Mouse (Mus musculus): ENCODE data around the gene Lcmt1.

Gene Lcmt1

DNA sequence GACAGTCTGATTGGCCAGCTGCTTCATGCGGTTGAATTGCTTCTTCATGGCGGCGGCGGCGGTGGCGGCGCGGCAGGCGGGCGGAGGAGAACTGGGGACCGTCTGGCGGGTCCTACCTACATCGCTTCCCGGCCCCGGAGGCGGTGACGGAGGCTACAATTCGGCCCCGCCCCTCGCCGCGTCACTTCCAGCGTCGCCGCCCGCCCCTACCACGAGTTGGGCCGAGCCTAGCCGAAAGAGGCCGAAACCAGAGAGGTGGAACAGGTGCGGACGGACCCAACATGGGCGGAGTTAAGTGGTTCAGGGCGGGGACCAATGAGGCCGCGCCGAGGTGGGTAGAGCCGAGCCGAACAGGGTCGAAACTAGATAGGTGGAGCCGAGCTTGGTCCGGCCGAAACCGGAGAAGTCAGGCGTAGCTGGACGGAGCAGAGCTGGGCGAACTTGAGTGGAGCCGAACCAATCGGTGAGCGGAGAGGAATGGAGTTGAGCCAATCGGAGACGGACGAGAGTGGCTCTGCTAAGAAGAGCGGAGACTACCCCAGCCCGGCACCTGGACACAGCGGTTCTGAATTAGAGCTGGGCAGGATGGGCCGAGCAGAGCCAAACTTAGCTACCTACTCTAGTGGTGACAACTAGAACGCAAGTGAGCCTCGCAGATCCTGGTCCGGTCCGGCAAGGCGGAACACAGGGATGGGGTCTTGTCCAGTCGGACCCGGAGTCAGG is at the start of gene Lcmt1, which contains the start of gene Arhgap17:
Lcmt1 (plus strand) TSS at position 26 of the 723 bp plus-strand sequence.
Arhgap17 (minus strand) TSS at position 157 of the 723 bp plus-strand sequence.
- DNase-seq (ENCODE audit: extremely low spot score): peak; percentile 98

DNA sequence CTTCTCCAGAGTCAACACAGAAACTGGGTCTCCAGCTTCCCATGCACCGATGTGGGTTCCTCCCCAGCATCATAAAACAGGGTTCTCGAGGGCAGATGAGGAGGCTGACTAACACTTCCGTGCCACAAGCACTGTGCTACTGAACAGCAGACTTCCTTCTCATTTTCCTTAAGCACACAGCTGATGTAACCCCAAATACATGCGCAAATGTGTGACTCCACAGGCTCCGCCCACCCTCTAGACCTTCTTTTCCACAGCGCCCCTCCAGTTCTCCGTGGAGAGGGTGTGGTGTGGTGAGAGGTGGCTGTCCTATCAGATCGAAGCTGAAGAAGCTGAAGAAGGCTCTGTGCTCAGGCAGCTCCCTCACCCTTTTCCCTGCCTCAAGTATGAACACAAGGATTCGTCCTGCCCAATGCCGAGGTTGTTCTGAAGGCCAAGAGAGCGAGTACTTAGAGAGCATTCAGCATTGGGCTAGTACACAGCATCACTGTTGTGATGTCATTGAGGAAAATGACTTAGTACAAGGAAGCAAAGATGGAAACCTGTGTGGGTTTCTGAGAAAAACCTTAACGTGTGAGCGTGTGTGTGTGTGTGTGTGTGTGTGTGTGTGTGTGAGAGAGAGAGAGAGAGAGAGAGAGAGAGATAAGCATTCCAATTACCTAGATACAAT is 47.0 kb upstream of the Lcmt1 start:
- no peak for DNase-seq (ENCODE audit: extremely low spot score)

DNA sequence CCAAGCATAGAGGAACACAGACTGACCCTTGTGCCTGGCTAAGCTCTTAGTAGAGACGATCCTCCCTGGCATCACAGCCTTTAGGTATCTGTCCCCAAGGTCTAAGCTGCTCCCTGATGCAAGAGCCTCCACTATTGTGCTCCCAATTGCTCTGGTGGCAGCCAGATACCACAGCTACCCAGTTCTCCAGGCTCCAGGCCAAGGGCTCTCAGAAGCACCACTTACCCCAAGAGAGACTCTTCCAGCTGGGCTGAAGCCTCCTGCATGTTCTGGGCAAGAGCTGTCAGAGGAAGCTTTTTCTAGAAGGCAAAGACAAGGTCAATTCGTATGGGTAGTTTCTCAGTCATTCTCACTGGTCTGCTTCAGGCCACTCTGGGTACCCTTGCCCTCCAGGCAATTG is 46.2 kb upstream of the Lcmt1 start:
- DNase-seq (ENCODE audit: extremely low spot score): no peak

DNA sequence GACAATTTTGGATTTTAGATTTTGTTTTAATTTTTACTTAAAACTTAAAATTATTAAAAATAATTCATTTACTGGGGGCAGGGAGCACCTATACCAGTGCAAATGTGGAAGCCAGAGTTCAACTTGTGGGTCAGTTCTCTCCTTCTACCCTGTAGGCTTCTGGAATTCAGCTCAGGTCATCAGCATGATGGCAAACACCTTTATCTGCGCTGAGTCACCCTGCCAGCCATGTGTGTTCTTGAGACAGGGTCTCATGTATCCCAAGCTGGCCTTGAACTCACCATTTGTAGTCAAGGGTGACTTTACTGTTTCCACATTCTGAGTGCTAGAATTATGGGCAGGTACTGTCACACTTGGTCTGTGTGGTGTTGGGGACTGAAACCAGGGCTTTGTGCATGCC is 45.5 kb upstream of the Lcmt1 start:
- no peak for DNase-seq (ENCODE audit: extremely low spot score)

DNA sequence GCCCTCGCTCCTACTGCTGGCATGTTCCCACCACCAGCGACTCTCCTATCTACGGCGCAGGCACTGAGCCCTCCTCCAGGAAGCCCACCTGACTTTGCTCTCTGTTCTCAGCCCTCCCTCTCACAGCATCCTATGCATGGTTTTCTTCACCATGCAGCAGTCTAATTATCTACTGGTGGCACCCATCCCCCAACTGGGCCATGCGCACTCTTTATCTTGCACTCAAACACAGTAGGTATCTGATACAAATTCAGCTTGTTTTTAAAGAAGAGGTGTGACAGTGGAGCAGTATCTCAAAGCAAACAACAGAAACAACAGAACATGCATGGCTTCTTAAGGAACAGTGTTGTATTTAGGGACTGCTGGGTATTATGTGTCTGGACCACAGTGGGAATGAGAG is 43.5 kb upstream of the Lcmt1 start:
- no peak for DNase-seq (ENCODE audit: extremely low spot score)

DNA sequence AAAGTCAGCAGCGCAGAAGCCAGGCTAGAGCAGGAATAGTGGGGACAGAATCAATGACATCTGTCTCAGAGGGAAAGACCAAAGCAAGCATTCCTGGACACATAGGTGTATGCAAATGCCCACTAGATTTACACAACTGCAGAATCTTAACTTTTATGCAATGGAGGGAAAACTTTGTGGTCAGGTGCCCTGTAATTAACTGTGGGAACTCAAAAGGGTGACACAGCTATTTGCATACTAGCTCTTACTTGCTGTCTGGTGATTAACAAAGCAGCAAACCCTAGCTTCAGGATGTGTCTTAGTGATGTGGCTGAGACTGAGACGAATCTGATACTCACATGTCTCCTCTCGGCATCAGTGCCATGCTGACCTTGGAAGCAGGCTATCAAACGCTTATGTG is 42.7 kb upstream of the Lcmt1 start:
- no peak for DNase-seq (ENCODE audit: extremely low spot score)

DNA sequence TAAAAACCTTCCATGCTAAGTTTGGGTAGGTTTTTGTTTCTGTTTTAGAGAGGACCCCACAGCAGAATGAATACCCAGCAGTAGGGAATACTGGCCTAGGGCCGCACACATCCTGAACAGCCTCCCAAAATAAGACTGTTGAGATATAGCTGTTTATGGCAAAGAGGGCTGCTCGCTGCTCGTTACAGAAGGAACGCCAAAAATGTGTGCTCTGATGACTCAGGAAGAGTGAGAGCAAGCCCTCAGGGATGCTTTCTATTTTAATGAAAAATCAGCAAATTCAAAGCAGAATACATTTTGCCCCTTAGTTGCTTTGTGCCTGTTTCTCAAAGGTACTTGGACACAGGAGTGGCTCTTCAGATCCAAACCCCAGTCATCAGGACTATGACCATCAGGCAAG is 41.7 kb upstream of the Lcmt1 start:
- no peak for DNase-seq (ENCODE audit: extremely low spot score)

DNA sequence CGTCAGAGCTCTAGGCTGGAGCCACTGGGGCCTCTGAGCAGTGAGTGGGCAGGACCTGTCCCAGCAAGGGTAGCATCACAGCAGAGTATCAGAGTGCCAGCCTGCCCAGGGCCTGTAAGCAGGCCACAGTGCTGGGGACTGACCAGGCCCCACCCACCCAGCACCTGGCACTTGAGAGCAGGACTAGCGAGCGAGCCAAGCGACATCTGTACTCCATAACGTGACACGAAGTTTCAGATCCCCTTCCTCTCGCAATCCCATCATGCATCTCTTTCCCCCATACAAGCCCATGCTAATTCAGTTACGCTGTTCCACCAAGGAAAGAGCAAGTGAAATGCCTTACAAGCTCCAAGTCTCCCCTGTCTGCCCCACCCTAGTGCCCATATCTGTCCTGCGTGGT is 39.1 kb upstream of the Lcmt1 start:
- no peak for DNase-seq (ENCODE audit: extremely low spot score)

DNA sequence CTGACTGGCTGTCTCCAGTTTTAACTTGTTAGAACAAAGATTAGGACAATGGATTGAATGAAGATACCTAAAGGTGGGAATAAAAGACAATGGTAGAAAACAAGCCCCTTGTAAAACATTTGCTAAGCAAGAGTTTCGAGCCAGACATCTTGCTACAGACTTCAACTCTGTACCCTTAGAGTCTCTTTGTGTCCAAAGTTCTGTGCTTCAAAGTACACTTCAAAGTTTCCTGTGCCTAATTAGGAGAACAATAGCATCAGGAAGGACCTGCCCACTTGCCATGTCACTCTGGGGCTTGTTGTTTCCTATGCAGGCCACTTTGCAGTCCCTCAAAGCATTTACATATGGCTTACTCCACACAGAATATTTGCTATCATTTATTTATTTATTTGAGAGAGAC is 33.3 kb upstream of the Lcmt1 start:
- DNase-seq (ENCODE audit: extremely low spot score): no peak

DNA sequence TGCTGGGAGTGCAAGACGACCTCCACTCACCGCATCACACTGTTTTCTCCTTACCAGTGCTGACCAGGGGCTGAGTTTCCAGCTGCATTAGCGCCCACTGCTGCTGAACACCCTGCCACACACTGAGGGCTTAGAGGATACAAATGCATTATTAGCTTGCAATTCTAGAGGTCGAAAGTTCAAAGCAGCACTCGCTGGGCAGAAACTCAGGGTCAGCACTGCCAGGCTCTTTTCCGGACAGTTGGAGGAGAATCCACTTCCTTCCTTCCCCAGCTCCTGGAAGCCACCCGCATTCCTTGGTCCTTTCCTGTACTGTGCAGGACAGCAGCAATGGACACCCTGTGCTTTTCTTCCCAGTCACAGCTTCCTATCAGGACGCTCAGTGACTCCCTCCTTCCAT is 31.2 kb upstream of the Lcmt1 start:
- no peak for DNase-seq (ENCODE audit: extremely low spot score)

DNA sequence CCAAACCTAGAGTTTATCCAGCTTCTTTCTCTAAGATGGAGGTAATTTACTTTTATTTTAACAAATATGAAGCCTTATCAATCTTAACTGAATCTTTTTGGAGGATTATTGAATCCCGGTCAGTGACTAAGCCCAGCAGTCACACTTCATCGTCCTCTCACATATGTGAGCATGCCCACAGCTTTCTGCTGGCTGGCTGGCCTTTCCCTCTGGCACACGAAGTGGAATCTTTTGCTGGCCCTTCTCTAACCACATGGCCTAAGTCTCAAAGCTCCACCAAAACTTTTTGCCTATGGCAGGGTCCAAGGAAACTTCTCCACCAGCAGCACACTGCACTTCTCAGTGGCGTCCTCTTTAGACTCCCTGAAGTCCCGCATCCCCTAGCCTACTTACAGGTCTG is 27.7 kb upstream of the Lcmt1 start:
- DNase-seq (ENCODE audit: extremely low spot score): no peak

DNA sequence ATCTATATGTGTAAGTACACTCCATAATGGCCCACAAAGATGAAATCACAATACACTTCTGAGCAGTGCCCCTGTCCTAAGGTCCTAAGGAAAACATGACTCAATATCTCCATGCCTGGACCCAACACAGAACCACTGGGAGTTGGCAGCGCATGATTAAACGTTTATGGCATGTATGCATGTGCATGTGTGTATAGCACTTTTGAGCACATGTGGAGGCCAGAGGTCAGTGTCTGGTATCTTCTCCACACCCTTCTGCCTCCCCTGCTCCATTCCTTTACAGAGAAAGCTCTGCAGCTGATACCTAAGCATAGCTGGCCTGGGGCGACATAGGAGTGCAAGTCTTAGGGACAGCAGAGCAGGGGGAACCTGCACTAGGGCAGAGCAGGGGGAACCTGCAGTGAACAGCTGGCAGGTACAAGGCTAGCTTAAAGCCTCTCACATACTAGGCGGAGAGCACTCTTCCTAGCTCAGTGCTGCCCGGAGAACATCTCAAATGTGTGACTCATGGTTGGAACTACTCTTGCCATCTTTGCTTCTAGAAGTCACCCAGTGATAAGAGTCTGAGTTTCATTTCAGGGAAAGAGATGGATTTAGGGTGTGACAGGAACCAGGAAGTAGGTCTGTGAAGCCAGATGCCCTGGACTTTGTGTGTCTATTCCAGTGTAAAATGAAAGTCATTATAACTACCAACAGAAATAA is 25.4 kb upstream of the Lcmt1 start:
- DNase-seq (ENCODE audit: extremely low spot score): no peak

DNA sequence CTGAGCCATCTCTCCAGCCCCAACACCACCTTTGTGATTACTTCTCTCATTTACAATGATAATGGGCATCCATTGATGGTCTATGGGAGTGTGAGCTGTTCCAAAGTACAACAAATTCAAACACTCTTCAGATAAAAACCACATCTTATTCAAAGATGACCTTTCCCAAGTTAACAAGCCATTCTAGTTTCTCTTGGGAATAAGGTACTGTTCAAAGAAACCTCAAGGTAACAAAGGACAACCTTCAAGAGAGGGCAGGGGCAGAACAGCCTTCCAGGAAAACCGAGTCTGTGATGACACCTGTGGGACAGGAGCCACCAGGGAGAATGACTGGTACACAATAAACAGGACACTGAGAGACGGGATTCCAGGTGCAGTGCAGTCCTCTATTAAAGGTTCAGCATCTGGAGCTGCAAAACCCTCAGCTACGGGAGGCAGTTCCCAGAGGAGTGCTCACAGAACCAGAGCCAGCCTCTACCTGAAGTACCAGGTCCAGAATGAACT is 24.5 kb upstream of the Lcmt1 start:
- DNase-seq (ENCODE audit: extremely low spot score): no peak

DNA sequence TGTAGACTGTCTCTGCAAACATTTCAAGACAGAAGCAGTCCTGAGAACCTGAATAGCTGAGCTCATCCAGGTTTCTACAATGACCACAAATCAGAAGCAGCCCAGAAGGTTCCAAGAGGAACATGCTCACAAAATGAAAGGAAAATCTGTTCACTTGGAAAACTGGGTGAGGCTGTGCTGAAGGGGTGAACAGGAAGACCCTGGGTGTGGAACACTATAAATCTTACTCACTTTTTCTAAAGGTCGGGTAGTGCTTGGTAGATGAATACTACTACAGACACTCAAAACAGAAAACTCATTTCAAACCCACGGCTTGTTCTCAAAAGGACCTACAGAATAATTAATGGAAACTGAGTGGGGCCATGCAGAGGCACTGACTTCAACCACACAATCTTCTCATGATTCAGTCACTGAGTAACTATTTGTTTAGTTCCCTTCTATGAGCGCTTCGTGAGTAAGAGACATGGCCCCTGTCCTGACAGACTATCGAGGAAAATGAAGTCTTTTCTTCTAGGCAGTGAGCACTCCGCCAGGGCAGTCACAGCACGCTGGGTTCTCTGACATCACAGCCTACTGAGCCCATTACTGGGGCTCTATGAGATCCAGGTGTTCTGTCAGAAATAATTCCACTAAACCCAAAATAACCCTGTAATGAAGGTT is 22.8 kb upstream of the Lcmt1 start:
- no peak for DNase-seq (ENCODE audit: extremely low spot score)

DNA sequence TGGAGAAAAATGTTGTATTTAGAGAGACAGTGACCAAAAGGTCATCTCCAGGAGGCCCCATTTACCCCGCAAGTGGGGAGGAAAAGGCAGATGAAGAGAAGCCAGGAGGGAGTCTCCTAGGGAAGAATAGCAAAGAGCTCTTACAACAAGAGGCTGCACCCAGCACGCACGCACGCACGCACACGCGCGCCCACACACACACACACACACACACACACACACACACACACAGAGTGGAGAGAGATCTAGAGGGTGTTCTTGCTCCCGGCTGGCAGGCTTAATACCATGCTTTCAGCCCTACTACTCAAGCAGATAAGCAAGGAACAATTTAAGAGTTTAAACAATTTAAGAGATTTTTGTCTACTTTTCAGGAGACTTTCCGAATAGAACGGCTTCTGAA is 19.8 kb upstream of the Lcmt1 start:
- DNase-seq (ENCODE audit: extremely low spot score): no peak

DNA sequence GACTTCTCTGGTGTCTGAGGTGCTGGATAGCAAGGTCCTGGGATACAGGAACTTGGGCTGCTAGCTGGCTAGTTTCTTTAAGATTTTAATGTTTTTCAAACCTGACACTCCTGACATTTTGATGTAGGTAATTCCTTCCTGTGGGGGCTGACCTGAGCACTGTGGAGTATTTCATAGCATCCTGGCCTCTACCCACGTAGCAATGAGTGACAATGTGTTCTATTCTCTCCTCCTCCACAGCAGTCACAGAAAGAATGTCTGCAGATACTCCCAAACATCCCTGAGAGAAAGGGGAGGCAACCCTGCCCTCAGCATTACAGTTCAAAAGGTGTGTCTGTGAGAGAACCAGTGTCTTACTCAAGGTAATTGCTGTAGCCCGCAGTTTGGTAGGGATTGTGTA is 19.3 kb upstream of the Lcmt1 start:
- no peak for DNase-seq (ENCODE audit: extremely low spot score)

DNA sequence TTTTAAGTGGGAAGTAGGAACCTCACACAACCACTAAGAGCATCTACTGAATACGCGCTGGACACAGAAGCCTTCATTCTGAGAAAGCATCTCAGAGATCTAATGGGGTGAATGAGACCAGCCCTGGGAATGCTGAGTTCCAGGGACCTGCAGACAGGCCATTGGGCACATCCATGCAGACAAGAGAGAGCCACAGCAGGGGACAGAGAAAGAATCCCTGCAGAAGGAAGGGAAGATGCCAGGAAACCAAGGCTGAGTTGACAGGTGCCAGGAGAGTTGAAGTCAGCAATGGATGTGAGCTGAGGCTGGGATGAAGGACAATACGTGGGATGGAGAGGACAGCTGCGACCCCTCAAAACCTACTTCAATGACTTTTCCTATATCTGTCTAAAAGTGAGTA is 16.5 kb upstream of the Lcmt1 start:
- no peak for DNase-seq (ENCODE audit: extremely low spot score)

DNA sequence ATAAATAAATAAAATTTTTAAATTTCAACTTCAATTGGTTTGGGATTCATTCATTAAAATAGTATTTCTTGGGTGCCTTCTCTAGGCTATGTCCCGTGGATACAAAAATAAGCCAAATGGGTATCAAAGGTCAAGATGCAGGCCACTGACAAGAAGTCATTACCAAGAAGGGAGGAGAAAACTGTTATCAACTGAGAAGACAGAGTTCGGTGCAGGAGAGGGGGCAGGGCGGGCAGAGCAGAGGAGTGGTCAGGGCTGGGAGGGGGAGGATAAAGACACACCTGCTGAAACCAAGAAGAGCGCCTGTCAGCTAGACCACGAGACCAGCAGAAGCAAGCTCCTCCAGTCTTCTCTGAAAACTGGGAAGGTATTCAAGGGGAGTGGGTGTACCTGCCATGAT is 15.7 kb upstream of the Lcmt1 start:
- no peak for DNase-seq (ENCODE audit: extremely low spot score)

DNA sequence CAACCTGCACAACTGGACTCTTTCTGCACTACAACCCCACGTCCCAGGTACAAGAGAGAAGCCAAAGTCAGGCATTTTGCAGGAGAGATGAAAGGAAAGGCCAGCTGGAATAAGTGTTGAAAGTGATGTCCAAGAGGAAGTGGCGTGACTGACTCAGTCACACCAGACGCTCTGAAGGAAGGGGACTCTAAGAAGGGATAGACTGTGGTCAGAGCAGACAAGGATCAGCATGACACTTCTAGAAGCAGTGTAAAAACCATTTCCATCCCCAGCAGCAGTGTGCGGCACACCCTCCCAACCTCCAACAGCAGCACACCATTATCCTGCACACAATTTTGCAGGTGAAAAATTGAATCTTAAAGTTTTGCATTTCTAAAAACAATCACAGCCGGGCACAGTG is 15.2 kb upstream of the Lcmt1 start:
- DNase-seq (ENCODE audit: extremely low spot score): no peak

DNA sequence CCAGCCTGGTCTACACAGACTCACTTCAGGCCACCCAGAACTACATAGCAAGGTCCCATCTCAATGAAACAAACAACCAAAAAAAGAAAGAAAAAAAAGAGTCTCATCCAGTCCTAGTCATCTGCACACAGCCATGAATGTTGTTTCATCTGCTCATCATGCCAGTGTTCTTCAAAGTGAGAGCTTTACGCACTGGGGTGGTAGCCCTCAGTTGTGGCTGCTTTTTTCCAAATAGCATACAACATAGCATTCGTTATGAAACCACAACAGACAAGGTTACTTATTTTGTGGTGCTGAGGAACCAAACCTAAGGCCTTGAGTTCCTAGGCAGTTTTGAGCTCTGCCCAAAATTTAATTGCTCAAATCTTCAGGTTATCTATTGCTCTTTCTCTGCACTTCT is 14.7 kb upstream of the Lcmt1 start:
- no peak for DNase-seq (ENCODE audit: extremely low spot score)

DNA sequence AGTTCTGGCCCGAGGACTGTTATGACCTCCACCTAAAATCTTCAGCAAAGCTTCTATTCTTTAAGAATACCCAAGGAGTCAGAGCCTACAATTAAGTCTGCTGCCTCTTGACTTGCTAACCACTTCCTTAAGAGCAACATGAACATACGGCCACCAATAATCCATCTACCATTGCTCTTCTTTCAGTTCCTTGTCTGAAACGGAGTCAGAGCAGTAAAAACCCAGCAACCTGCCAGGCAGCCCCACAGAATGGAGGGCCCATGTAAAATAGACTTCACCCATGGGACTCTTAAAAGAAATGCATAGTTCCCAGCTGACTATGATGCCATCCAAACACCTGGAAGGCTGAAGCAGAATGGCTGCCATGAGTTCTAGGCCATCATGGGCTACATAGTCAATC is 13.4 kb upstream of the Lcmt1 start:
- DNase-seq (ENCODE audit: extremely low spot score): no peak

DNA sequence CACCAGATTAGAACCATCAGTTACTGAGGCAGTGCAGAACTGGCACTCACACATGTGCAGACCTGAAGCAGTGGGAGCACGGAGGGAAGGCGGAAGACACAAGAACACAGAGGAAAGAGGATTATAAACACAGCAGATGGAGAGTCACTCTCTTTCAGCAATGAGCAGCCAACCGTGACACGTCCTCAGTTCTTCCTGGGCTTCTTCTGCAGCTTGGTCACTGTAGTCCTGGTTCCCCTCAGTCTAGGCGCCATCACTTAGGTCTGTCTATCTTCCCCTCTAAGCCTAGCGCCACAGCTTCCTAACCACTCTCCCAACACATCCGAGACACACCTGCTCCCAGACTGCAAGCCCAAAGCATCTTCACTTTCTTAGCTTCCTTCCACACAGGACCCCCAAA is 10.5 kb upstream of the Lcmt1 start:
- DNase-seq (ENCODE audit: extremely low spot score): no peak

All from embryo, embryonic 9.5 days (tissue).